Mouse (Mus musculus): Measurements from ENCODE around the gene Dennd2c.
"Not testable (repeated sequence)": the region's sequence is repeated elsewhere in the genome, so short reads cannot be mapped to it uniquely, and the experiment has no call there.

Gene Dennd2c

GRCm38 (mm10) chr3:103171505-103172267 is 69.3 kb downstream of the Dennd2c start, which contains the start of gene Bcas2:
Gene Bcas2 (plus strand): TSS chr3:103171655.
- peak; percentile 100 for DNase-seq

GRCm38 (mm10) chr3:103172615-103173014 is 70.2 kb downstream of the Dennd2c start:
- no peak for DNase-seq

- no peak for DNase-seq
These were observed 74.3 kb downstream of the Dennd2c start for GRCm38 (mm10) chr3:103176740-103177139.

- DNase-seq = no peak
These were observed 77.1 kb downstream of the Dennd2c start for GRCm38 (mm10) chr3:103179527-103179926.

GRCm38 (mm10) chr3:103181171-103181570 is 78.8 kb downstream of the Dennd2c start:
- no peak for DNase-seq

GRCm38 (mm10) chr3:103182821-103183220 is 80.4 kb downstream of the Dennd2c start:
- no peak for DNase-seq

GRCm38 (mm10) chr3:103184467-103184866 is 82.1 kb downstream of the Dennd2c start:
- DNase-seq = peak in 1 of 2 experiments; percentile 19

- peak; percentile 34 to 49 for DNase-seq
These were observed 86.0 kb downstream of the Dennd2c start for GRCm38 (mm10) chr3:103188451-103188850.

GRCm38 (mm10) chr3:103188856-103189255 is 86.5 kb downstream of the Dennd2c start:
- peak; percentile 61 to 73 for DNase-seq

GRCm38 (mm10) chr3:103192161-103192560 is 89.8 kb downstream of the Dennd2c start:
- DNase-seq = no peak

- no peak for DNase-seq
These were observed 90.8 kb downstream of the Dennd2c start for GRCm38 (mm10) chr3:103193186-103193585.

GRCm38 (mm10) chr3:103196320-103196823 is 94.0 kb downstream of the Dennd2c start:
- DNase-seq = no peak

GRCm38 (mm10) chr3:103199386-103199785 is 97.0 kb downstream of the Dennd2c start:
- DNase-seq = no peak

- not testable (repeated sequence) for DNase-seq
These were observed 98.7 kb downstream of the Dennd2c start for GRCm38 (mm10) chr3:103201105-103201504.

- no peak for DNase-seq
These were observed 101.2 kb downstream of the Dennd2c start for GRCm38 (mm10) chr3:103203554-103203953.

GRCm38 (mm10) chr3:103204445-103204844 is 102.0 kb downstream of the Dennd2c start:
- no peak for DNase-seq

- no peak for DNase-seq
These were observed 104.0 kb downstream of the Dennd2c start for GRCm38 (mm10) chr3:103206393-103206792.

GRCm38 (mm10) chr3:103207749-103208148 is 105.3 kb downstream of the Dennd2c start:
- no peak for DNase-seq

GRCm38 (mm10) chr3:103208237-103208636 is 105.8 kb downstream of the Dennd2c start:
- no peak for DNase-seq

GRCm38 (mm10) chr3:103211101-103211500 is 108.7 kb downstream of the Dennd2c start:
- DNase-seq = no peak

GRCm38 (mm10) chr3:103212142-103212541 is 109.7 kb downstream of the Dennd2c start:
- DNase-seq = no peak

- no peak for DNase-seq
These were observed 111.1 kb downstream of the Dennd2c start for GRCm38 (mm10) chr3:103213537-103213936.

GRCm38 (mm10) chr3:103214593-103215285 is 112.3 kb downstream of the Dennd2c start:
- no peak for DNase-seq

- not testable (repeated sequence) for DNase-seq
These were observed 113.0 kb downstream of the Dennd2c start for GRCm38 (mm10) chr3:103215399-103215798.

All from cerebellum, postnatal 10 days (tissue).